Mouse (Mus musculus): ENCODE results near the gene Snx29.

DNA sequence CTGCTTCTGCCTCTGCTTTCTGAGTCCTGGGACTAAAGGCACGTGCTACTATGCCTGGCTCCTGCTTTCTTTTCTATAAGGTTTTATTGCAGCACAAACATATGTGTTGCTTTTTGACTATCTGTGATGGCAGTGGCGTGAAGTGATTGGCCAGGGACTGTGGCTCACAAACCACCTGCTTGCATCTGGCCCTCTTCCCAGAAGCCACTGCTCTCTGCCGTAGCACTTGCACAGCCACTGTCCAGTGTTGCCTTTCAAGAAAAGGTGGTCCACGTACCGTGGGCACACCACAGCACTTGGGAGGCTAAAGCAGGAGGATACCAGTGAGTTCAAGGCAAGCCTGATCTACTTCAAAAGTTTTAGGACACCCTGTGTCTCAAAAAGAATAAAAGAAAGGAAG is 154.9 kb downstream of the Snx29 start:
- TF ChIP-seq CTCF (conservative IDR thresholded peaks at IDR 0.05; ENCODE audit: low read length) = no peak
- no peak for TF ChIP-seq NANOG (IDR thresholded peaks at IDR 0.05; ENCODE audit: borderline replicate concordance, low read length)

All from E14TG2a.4 (cell line).